Mouse (Mus musculus) lung, postnatal 4 days (tissue): Measurements from ENCODE around the gene Zc3h13.

Source experiments
- DNase-seq, 2 experiments: peaks; one replicate each; pipeline ENCODE4 v3.0.0; 2021

Gene Zc3h13

GRCm38 (mm10) chr14:75328062-75328461 lies 43.9 kb downstream of the Zc3h13 start:
- no peak for DNase-seq

- peak in 1 of 2 experiments; percentile 27 for DNase-seq
Measured at GRCm38 (mm10) chr14:75330621-75331020, 46.4 kb downstream of the Zc3h13 start.

- no peak for DNase-seq
Measured at GRCm38 (mm10) chr14:75334321-75334720, 50.1 kb downstream of the Zc3h13 start.

- no peak for DNase-seq
Measured at GRCm38 (mm10) chr14:75337884-75338283, 53.7 kb downstream of the Zc3h13 start.

- no peak for DNase-seq
Measured at GRCm38 (mm10) chr14:75346041-75346440, 61.9 kb downstream of the Zc3h13 start.

- DNase-seq: no peak
Measured at GRCm38 (mm10) chr14:75351626-75352025, 67.5 kb downstream of the Zc3h13 start.

- DNase-seq: no peak
Measured at GRCm38 (mm10) chr14:75363316-75363715, 79.1 kb downstream of the Zc3h13 start.

GRCm38 (mm10) chr14:75365301-75366035 lies 81.3 kb downstream of the Zc3h13 start:
- DNase-seq: no peak

- DNase-seq: peak in 1 of 2 experiments; percentile 6
Measured at GRCm38 (mm10) chr14:75366741-75367140, 82.6 kb downstream of the Zc3h13 start.

GRCm38 (mm10) chr14:75367503-75367902 lies 83.3 kb downstream of the Zc3h13 start:
- DNase-seq: no peak

GRCm38 (mm10) chr14:75369880-75370279 lies 85.7 kb downstream of the Zc3h13 start:
- no peak for DNase-seq

GRCm38 (mm10) chr14:75375006-75375598 lies 90.9 kb downstream of the Zc3h13 start:
- no peak for DNase-seq

- no peak for DNase-seq
Measured at GRCm38 (mm10) chr14:75376256-75376655, 92.1 kb downstream of the Zc3h13 start.

- DNase-seq: no peak
Measured at GRCm38 (mm10) chr14:75377612-75378011, 93.4 kb downstream of the Zc3h13 start.
